Mouse (Mus musculus) heart, adult 9 months (tissue): ENCODE data around the gene Lin7b.
"Not testable (repeated sequence)": the region's sequence is repeated elsewhere in the genome, so short reads cannot be mapped to it uniquely, and the experiment has no call there.

ENCODE experiments used
- DNase-seq, 2 experiments: peaks; one replicate each; pipeline ENCODE4 v3.0.0; 2022; ENCODE audit warnings: low spot score in 2 of 2

The Lin7b gene

DNA sequence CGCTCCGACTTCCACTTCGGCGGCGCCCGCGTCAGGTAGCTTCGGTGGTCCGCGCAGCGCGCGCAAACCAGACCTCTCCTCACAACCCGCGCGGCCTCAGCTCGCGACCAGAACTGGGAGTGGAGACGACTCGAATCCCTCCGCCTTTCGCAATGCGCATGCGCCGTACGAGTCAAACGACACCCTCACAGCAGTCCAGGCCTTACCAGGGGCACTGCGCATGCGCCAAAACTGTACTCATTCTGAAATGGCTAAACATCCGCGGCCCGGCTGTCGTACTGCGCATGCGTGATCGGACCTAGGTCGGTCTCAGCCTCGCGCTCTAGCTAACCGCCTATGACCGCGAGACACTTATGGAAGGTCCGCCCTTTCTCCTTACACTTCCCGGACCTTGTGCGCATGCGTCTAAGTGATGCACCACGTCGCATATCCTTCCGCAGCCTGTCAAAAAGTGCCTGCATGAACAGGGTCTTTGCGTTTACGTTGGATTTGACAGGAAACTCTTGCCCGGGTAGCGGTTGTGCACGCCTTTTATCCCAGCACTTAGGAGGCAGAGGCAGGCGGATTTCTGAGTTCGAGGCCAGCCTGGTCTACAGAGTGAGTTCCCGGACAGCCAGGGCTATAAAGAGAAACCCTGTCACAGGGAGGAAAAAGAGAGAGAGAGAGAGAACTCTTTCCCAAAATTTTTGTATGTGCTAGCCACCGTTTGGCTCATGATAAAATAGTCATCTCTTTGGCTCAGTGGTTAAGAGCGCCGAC is 25.4 kb upstream of the Lin7b start, which contains the start of gene Snrnp70:
TSS of gene Snrnp70 (minus strand) at position 165 of the 759 bp plus-strand sequence.
- peak; percentile 100 for DNase-seq

GRCm38 (mm10) chr7:45395129-45395541 is 24.8 kb upstream of the Lin7b start:
- no peak for DNase-seq

DNA sequence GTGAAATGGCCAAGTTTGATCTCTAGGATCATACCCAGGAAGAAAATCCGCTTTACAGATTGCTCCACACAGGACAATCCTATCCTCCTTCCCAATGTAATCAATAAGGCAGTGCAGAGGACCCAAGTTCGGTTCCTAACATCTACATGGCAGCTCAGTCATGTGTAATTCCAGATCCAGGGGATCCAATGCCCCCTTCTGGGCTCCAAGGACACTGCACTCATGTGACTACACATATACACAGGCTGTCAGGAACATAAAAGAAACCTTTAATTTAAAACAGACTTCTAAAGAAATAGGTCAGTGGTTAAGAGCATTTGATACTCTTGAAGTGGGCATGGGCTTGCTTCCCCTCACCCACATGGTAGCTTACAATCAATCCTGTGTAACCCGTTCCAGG is 15.7 kb upstream of the Lin7b start:
- DNase-seq: no peak

GRCm38 (mm10) chr7:45376057-45376456 is 5.7 kb upstream of the Lin7b start:
- no peak for DNase-seq

DNA sequence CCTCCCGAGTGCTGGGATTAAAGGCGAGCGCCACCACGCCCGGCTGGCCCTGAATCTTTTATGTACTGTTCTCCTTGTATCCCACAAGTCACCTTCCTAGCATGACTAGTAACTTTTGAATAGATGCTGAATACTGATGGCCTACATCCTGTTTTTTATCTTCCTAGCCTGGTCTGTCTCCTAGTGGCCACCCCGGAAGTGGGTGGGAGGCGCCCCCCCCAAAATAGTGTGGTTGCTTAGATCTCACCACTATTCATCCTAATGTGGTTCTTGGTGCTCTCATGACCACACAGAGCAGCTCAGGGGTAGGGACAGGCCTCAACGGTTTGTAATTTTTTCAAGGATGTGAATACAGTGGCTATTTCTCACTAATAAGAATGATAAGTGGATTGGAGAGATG is 4.2 kb upstream of the Lin7b start:
- no peak for DNase-seq

- no peak for DNase-seq
These were observed 2.0 kb upstream of the Lin7b start for GRCm38 (mm10) chr7:45372371-45372770.

GRCm38 (mm10) chr7:45369836-45370474 is 428 bp downstream of the Lin7b start:
- DNase-seq: no peak

GRCm38 (mm10) chr7:45369022-45369745 is 1.2 kb downstream of the Lin7b start:
- no peak for DNase-seq

- no peak for DNase-seq
These were observed 2.2 kb downstream of the Lin7b start for GRCm38 (mm10) chr7:45368178-45368577.

DNA sequence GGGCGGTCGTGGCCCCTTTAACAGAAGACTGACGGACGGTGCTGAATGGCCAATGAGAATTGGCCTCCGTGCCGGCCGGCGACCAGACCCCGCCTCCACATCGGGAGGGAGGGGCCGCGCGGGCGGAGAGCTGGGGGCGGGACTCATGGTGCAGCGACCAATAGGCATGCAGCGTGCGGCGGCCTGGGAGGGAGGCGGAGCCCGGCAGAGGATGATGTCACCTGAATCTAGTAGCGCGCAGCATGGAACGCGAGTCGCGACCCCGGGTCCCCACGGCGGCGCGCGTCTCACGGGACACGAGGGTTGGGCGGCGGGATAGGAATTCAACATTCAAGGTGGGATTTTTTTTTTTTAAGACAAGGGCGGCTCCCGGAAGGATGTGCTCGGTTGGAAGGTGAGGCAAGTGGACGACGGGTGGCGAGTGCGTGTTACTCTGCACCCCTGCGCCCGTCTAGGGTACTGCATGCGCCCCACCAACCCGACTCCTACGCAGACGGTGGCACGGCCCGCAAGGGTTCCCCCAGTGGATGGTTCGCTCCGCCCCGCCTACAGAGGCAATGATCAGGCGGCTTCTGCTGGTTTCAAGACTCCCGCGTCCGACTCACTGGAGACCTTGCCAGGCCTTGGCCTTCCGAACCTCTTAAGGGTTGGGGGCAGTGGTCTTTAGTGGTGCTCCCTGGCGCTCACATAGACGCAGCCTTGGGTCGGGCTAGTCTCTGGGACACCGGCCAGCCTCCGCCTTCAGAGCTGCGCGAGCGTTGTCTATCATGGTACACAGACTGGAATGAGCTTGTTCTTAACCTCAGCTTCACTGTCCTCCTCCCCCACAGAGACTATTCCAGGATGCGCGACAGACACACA is 3.1 kb downstream of the Lin7b start:
- peak; percentile 94 to 97 for DNase-seq

DNA sequence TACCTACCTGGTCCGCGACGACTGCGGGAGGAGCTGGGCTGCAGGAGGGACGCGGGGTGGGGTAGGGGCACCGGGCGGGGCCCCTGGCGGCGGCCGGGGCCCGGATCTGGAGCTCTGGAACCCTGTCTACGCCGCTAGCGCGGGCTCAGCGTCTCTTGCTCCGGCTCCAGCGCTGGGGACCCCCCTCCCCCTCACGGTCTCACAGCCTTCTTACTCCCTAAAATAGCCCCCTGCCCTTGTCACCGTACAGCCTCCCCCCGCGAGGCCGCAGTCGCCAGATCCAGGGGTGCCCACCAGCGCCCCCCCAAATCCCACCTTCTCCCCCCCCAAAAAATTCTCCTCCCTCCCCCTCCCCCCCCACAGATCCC is 3.7 kb downstream of the Lin7b start, which contains the start of gene Ppfia3:
TSS of gene Ppfia3 (minus strand) at position 368 of the 368 bp plus-strand sequence.
- no peak for DNase-seq

GRCm38 (mm10) chr7:45365742-45366651 is 4.4 kb downstream of the Lin7b start:
- peak in 1 of 2 experiments; percentile 33 for DNase-seq

DNA sequence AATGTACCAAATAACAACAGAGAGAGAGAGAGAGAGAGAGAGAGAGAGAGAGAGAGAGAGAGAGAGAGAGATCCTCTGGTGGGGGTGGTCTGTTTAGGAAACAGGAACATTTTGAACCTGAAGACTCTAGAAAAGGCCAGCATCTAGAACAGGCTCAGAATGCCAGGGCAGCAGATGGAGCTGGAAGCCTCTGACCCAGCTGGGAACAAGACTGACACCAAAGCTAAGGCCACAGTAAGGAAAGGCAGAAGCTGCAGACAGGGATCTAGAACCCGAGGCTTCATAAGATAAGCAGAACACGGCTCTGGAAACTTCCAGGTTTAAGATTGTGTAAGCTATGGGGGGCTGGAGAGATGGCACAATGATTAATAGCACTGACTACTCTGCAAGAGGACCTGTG is 6.4 kb downstream of the Lin7b start:
- DNase-seq: no peak

- DNase-seq: no peak
These were observed 7.6 kb downstream of the Lin7b start for GRCm38 (mm10) chr7:45362801-45363200.

DNA sequence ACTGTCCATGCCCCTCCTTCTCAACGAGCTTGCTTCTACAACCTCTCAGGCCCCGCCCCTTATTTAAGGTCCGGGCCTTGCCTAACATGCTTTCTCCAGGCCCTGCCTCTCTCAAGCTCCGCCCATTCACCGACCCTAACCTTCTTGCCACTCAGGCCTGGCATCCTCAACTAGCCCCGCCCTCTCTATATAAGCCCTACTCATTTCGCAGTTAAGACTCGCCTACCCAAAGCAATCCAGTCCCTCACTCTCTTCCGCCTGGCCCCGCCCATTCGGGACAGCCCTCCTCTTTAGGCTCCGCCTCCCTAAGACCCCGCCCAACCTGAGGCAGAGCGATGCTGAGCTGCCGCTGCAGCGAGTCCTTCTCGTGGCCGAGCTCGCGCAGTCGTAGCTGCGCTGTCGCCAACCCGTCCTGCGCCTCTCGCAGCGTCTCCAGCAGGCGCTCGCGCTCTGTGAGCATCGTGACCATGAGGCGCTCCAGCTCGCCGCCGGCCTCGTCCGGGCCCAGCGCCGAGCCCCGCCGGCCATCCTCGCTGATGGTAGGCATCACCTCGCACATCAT is 9.1 kb downstream of the Lin7b start:
- peak; percentile 40 to 55 for DNase-seq

DNA sequence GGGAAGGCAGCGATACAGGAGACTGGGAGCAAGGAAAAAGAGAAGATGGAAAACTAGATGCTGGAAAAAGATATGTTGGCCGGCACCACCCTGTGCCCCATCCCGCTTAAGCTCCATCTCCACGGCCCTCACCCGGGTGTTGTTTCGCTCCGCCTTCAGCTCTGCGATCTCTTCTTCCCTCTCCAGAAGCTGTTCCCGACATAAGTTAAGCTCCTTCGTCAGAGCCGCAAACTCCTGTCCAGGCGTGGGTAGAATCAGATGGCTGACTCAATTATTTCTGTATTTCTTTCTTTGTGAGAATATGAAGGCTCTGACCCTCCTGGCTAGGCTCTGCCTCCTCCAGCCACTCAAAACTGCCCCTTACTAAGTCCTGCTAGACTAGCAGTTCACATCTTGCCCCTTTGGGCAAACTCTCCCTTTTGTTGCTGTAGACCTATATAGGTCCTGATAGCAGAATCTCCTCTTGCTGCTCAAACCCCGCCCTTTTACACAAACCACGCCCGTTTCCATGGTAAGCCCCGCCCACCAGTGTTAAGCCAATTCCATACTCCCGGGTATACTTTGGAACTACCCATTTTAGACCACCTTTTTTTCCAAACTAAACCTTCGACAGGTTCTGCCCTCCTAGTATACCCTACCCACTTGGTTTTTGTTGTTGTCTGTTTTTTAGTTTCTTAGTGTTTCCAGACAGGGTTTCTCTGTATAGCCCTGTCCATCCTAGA is 9.8 kb downstream of the Lin7b start:
- no peak for DNase-seq

GRCm38 (mm10) chr7:45359081-45359480 is 11.3 kb downstream of the Lin7b start:
- not testable (repeated sequence) for DNase-seq

DNA sequence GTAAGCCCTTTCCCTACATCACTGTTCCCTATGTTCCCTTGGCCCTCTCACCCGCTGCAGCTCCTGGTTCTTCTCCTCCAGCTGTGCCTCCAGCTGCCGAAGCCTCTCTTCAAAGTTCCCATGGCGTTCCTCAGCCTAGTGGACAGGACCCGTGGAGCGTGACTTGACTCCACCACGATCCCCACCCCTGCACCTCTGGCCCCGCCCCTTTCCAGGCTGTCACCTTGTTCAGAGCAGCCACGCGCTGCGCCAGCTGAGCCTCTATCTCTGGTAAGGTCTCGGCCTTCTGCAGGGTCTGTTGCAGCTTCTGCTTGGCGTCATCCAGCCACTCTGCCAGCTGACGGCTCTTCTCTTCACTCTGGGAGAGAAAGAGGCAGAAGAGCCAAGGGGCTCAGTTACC is 14.3 kb downstream of the Lin7b start:
- DNase-seq: no peak

DNA sequence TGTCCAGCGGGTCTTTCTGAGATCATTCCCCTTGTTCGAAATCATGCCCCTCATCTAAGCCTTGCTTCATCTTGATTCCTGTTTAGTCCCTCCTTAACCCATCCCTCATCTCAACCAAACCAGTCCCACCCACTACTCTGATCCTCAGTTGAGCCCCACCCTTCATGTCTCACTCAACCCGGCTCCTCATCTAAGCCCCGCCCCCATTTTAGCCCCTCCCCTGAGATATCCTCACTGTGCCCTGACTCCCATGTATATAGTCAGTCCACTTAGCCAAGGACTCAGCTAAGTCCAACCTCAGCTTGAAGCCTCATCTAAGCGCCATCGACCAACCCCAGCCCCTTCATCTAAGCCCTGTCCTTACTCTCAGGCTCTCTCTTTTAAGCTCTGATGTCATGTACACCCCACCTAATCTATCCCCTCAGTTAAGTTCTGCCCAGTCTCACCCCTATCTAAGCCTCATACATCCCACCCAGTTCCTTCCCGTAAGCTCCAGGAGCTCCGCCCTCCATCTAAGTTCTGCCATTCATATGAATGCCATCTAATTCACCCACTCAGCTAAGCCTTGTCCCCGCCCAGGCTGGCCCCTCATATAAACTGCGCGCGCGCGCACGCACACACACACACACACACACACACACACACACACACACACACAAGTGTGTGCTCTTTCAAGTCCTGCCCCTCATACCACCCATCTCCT is 14.9 kb downstream of the Lin7b start:
- DNase-seq: no peak
